Mouse (Mus musculus): ENCODE measurements around the gene Cit. TPM values are rescaled to one million over a fixed set of nuclear protein-coding genes. Genes with fewer than 3 reads are reported as not detected.

The Cit gene
- total and polyA plus RNA-seq, 3 experiments = 21.5 to 32.9 (median 24.1) TPM

GRCm38 (mm10) chr5:115840453-115840852, 4.6 kb upstream of the Cit start (continued):
- TF ChIP-seq EP300 (IDR thresholded peaks at IDR 0.05; ENCODE audit: low read depth in 1 of 2, low read length in 2 of 2) (peak; percentile 84 to 97), SIN3A (IDR thresholded peaks at IDR 0.05; ENCODE audit: low read length) (peak; percentile 65), CTCF (IDR thresholded peaks at IDR 0.05 in 2 of 3, conservative IDR thresholded peaks at IDR 0.05 in 1 of 3; ENCODE audit: control insufficient read depth in 1 of 3, insufficient read depth in 1 of 3, low read depth in 2 of 3, low read length in 3 of 3, poor library complexity in 1 of 3, severe bottlenecking in 1 of 3) (no peak), ZMIZ1 (IDR thresholded peaks at IDR 0.05; ENCODE audit: low read depth, low read length) (no peak)

GRCm38 (mm10) chr5:115840946-115841775, 3.9 kb upstream of the Cit start:
- H3K4me1 ChIP-seq (ENCODE audit: control insufficient read depth in 1 of 2, insufficient read depth in 2 of 2, low read length in 2 of 2) = peaks cover 12 to 21% of the 10 kb centered on the region in 2 experiments
- H3K36me3 ChIP-seq (ENCODE audit: control insufficient read depth in 1 of 2, insufficient read depth in 2 of 2, low read length in 2 of 2) = peaks cover 0 to 23% of the 10 kb centered on the region in 2 experiments; a peak in 2 of 4 replicates
- peak overlapping the region; percentile 19; the same call in 1 of the 2 replicates for H3K9ac ChIP-seq (ENCODE audit: control insufficient read depth, low read depth, low read length, poor library complexity, severe bottlenecking)
- H3K9me3 ChIP-seq (replicated peaks; ENCODE audit: insufficient read depth, low read length) = no peaks in the 10 kb centered on the region
- no peak overlapping the region for H3K4me3 ChIP-seq (ENCODE audit: control insufficient read depth in 1 of 2, insufficient read depth in 1 of 2, low read depth in 2 of 2, low read length in 2 of 2)
- H3K79me2 ChIP-seq (ENCODE audit: control insufficient read depth, insufficient read depth, low read length, poor library complexity) = peaks cover 11% of the 10 kb centered on the region
- no peaks in the 10 kb centered on the region for H3K27me3 ChIP-seq (ENCODE audit: control insufficient read depth in 1 of 2, insufficient read depth in 2 of 2, low read length in 2 of 2)
- peak; percentile 81 for TF ChIP-seq ZNF384 (IDR thresholded peaks at IDR 0.05; ENCODE audit: low read depth, low read length)
- no peak for TF ChIP-seq SMC3 (IDR thresholded peaks at IDR 0.05; ENCODE audit: low read depth, low read length)
- no peak for TF ChIP-seq SIN3A (IDR thresholded peaks at IDR 0.05; ENCODE audit: low read length)
- TF ChIP-seq TBP (IDR thresholded peaks at IDR 0.05; ENCODE audit: low read depth, low read length) = peak; percentile 49; the same call in 1 of the 2 replicates
- TF ChIP-seq POLR2A (IDR thresholded peaks at IDR 0.05; ENCODE audit: control insufficient read depth in 1 of 2, insufficient read depth in 1 of 2, low read depth in 1 of 2, low read length in 2 of 2, poor library complexity in 1 of 2) = peak in 1 of 2 experiments; percentile 51; a peak in 2 of 4 replicates
- peak; percentile 13 to 38 (median 18); a peak in 4 of 6 replicates for TF ChIP-seq CTCF (IDR thresholded peaks at IDR 0.05 in 2 of 3, conservative IDR thresholded peaks at IDR 0.05 in 1 of 3; ENCODE audit: control insufficient read depth in 1 of 3, insufficient read depth in 1 of 3, low read depth in 2 of 3, low read length in 3 of 3, poor library complexity in 1 of 3, severe bottlenecking in 1 of 3)
- peak overlapping the region; percentile 79 for H3K27ac ChIP-seq (ENCODE audit: control insufficient read depth, low read depth, low read length)
- peak; percentile 72 for DNase-seq (ENCODE audit: low read depth, low spot score)

DNA sequence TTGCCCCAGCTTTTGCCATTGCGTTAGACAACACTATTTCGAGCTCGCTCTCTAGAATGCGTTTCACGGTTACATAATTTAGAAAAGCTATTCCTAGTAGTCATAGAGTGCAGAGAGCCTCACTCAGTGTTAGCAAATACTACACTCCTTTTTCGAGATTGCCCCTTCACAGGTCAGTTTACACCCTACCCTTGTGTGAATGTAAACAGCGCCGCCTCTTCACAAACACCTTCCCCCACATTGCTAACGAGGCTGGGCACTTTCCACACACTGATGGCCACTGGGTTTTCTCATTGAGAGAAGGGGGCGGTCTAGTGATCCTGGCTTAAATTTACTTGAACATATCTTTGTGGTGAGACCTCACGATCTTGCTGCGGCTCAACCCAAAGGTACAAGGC, 711 bp upstream of the Cit start:
- Histone ChIP-seq H3K9ac (ENCODE audit: control insufficient read depth, low read depth, low read length, poor library complexity, severe bottlenecking) (peak overlapping the region; percentile 80), H3K4me1 (ENCODE audit: control insufficient read depth in 1 of 2, insufficient read depth in 2 of 2, low read length in 2 of 2) (peaks cover 8% of the 10 kb centered on the region in 2 experiments), H3K9me3 (replicated peaks; ENCODE audit: insufficient read depth, low read length) (no peaks in the 10 kb centered on the region), H3K79me2 (ENCODE audit: control insufficient read depth, insufficient read depth, low read length, poor library complexity) (peaks cover 22% of the 10 kb centered on the region), H3K36me3 (ENCODE audit: control insufficient read depth in 1 of 2, insufficient read depth in 2 of 2, low read length in 2 of 2) (peaks cover 2 to 16% of the 10 kb centered on the region in 2 experiments), H3K27ac (ENCODE audit: control insufficient read depth, low read depth, low read length) (peak overlapping the region; percentile 87), H3K4me3 (ENCODE audit: control insufficient read depth in 1 of 2, insufficient read depth in 1 of 2, low read depth in 2 of 2, low read length in 2 of 2) (peak overlapping the region; percentile 71 to 86), H3K27me3 (ENCODE audit: control insufficient read depth in 1 of 2, insufficient read depth in 2 of 2, low read length in 2 of 2) (no peaks in the 10 kb centered on the region)
- no peak for DNase-seq (ENCODE audit: low read depth, low spot score)
- TF ChIP-seq E2F4 (IDR thresholded peaks at IDR 0.05; ENCODE audit: borderline replicate concordance, low read depth, low read length) (no peak), CTCF (IDR thresholded peaks at IDR 0.05 in 2 of 3, conservative IDR thresholded peaks at IDR 0.05 in 1 of 3; ENCODE audit: control insufficient read depth in 1 of 3, insufficient read depth in 1 of 3, low read depth in 2 of 3, low read length in 3 of 3, poor library complexity in 1 of 3, severe bottlenecking in 1 of 3) (peak in 1 of 3 experiments; percentile 14; a peak in 1 of 6 replicates)

All from MEL (cell line).